Mouse (Mus musculus) spleen, adult 18-20 months (tissue): Measurements from ENCODE around the gene Kcnj8.
A peak's percentile ranks its signal among the peaks of the same experiment; 100 is the strongest.

Experiments
- DNase-seq, 2 experiments: peaks; one replicate each; pipeline ENCODE4 v3.0.0; 2022; ENCODE audit warnings: mixed read lengths in 2 of 2

The Kcnj8 gene

GRCm38 (mm10) chr6:142571055-142571618 lies at the start of gene Kcnj8:
Kcnj8 (minus strand) TSS chr6:142571614.
- DNase-seq, result peak; percentile 25 to 35

DNA sequence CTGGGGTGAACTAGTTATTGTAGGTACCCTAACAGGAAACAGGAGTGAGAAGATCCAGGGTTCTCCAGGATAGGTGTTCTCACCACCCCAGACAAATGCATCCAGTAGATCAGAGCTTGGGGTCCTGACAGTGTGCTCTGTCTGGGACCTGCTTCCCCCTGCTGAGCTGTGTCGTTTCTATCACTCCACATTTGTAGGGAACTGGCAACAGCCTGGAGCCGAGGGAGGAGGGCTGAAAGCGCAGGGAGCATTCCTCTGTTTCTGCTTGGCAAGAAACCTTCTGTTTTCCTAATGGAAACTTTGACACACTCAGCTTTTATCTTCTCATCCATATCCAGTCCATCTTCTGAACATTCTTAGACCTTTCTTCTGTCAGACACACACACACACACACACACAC lies 45.2 kb upstream of the Kcnj8 start:
- no peak for DNase-seq

DNA sequence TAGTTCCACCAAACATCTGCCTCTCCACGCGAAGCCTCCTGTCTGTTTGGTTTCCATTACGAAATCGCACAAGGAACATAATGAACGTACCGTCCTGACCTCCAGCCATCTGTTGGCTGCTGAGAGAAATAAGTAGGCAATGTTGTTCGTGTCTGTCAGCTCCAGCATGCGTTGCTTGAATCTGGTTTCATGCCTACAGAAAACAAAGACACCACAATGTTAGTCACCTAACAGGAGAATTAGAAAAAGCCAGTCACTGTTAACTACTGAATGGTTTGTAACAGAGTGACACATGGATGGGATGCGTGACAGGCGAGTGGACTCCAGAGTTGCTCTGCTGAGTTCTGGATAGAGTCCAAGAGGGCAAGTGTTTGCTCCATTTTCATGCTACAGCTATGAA lies 42.9 kb upstream of the Kcnj8 start:
- DNase-seq, result no peak

- no peak for DNase-seq
Measured at GRCm38 (mm10) chr6:142612366-142612765, 41.0 kb upstream of the Kcnj8 start.

DNA sequence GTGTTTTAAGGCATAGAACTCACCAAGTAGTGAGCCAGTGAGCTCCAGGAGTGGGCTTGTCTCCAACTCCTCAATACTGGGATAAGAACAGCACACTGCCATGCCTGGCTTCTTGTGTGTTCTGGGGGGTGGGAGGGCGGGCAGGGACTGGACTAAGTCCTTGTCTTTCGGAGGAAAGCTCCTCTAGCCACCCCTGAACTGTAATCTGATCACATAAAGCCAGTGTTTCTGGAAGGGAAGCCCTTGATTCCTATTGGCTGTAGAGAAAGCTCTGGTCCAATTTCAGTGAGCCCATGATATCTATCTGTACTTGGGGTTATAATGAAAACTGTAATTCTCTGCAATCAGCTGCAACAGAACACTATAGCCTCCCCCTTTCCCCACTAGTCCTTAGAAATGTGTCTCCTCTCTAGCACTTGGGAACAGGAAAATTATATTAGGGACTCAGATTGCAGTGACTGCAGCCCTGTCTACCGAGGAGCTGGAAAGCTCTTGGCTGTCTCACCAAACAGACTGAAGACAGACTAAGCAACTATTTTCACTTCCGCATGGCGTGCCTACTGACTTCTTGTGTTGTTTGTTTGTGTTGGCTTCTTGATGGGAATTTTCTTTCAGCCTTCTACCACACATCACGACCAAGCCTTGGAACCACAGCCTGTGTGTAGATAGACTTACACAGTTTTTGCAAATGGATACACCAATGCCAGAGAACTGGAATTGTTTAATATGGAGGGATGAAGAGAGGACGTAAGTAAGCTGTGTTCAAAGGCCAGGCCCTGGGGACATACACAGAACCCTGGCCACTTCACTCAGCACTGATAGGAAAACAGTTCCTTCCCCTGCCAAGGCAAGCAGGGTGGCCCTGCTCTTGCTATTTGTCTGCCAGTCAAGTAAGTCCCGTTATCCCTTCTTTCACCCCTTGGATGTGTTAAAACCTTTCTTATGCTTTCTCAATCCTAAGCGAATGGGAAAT lies 38.3 kb upstream of the Kcnj8 start:
- no peak for DNase-seq

- DNase-seq, result no peak
Measured at GRCm38 (mm10) chr6:142607080-142607479, 35.7 kb upstream of the Kcnj8 start.

DNA sequence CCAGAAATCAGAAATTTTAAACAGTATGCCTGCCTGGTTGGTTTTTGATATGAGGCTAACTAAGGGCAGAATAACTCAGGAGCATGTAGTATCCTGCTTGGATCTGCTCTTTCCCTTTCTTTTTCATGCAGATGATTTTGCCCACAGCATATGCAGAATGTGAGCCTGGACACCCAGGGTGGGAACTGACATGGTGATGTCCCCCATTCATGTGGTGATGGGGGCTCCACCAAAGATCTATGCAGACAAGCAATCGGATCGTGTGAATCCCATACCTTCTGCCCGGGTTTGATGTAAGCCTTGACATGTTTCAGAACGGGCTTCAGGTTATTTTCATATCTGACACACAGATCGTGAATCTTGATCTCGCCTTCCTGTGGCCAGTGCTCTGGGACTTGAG lies 31.4 kb upstream of the Kcnj8 start:
- DNase-seq, result no peak

- DNase-seq, result no peak
Measured at GRCm38 (mm10) chr6:142578831-142579230, 7.4 kb upstream of the Kcnj8 start.

DNA sequence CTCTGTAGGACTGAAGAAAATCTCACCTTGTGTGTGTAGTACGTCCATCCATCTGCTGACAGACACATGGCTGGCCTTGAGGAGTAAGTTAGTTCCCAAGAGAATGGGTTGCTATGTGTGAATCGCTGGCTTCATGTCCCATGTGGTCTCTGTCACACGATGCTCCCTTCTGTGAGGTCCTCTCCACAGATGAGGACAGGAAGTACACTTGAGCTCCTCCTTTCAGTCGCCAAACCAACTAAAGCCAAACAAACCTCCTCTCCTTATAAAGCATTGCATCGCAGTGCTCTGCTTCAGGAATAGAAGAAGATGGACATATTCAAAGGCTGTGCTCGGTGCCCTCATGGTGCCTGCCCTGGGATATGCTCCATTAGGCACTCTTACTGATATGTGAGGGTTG lies 6.4 kb upstream of the Kcnj8 start:
- DNase-seq, result no peak

GRCm38 (mm10) chr6:142572876-142573275 lies 1.5 kb upstream of the Kcnj8 start:
- DNase-seq, result no peak

DNA sequence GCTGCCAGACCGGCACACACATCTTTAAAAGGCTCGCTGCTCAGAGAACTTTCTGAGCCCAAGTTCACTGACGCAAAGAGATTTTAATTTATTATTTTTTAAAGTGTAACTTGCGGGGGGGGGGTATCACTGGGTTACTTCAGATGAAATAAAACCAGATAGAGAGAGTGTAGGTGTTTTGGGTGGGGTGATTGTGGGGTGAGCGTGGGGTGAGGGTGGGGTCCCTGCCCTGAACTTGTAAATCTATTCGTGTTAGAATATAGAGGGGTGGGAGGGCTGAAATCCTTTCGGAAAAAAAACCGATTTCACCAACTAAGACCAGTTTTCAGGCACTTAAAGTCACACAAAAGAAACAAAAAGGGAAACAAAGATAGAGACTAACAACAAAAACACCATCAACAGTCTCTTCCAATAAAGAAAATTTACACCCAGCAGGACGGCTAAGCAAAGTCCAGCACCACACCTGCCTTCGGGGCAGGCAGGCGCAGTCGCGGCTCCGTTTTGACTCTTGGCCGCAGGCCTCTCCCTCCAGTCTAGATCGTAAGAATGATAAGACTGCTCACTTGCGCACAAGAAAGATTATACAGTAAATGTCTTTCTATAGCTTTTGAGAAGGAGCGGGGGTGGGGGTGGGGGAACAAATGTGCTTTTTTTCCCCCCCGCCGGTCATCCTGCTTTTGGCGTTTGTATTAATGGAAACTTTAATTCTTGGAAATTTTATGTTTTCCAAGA lies 381 bp upstream of the Kcnj8 start:
- no peak for DNase-seq

GRCm38 (mm10) chr6:142570046-142570770 lies 1.2 kb downstream of the Kcnj8 start:
- DNase-seq, result no peak

- no peak for DNase-seq
Measured at GRCm38 (mm10) chr6:142568713-142569357, 2.6 kb downstream of the Kcnj8 start.

DNA sequence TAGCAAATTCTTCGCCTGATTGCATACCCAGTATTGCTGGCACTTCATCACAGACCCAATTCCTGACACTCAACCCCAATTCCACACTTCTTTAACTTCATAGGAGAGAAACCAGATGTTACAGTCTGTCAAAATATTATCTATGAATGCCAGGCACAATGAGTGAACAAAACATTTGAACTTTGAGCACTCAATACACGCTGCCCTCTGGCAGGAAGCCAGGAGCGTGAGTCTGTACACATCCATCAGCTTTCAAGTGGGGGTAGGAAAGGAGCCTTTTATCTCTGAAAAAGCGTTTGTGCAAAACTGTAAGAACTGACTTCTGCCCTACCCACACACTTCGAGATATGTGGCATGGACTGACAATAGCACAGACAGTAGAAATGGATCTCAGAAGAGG lies 4.0 kb downstream of the Kcnj8 start:
- peak in 1 of 2 experiments; percentile 12 for DNase-seq

GRCm38 (mm10) chr6:142564746-142565145 lies 6.7 kb downstream of the Kcnj8 start:
- no peak for DNase-seq

GRCm38 (mm10) chr6:142561151-142561550 lies 10.3 kb downstream of the Kcnj8 start:
- DNase-seq, result no peak

DNA sequence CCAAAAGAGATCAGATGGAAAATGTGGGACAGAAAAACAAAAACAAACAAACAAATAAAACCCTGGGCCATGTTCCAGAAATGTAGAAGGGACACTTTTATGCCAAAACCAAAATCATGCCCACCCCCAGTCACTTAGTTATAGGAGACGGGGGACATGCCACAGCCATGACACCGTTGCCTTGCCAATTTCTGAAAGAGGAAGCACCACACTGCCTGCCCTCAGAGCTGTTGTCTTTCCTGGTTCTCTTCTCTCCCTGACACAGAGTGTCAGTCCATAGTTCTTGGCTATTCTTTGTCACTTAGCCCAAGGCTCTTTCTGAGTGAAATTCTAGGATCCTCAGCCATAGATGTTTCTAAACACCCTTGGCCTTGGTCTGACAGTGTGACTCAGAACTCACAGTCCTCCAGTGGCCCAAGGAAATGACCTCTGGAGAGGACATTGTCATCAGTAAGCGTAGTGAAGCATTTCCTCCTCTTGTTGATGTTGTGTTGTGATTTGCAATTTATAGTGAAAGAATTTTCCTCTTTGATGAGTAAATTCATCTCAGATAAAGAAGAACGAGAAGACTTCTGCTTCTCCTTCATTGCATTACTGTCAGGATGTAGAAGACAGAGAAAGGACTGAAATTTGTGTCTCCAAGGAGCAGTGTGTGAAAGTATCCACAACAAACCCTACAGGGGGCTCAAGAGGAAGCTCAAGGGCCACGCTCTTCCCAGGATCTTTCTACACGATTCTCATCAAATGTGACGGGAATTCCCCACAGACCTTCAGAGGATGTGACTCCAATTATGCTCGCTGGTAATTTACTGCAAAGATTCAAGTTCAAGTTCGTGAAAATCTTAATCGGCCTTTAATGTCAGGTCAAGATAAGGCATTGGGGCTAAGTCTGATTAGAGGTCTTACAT lies 12.4 kb downstream of the Kcnj8 start:
- DNase-seq, result no peak

GRCm38 (mm10) chr6:142558076-142558475 lies 13.3 kb downstream of the Kcnj8 start:
- no peak for DNase-seq

GRCm38 (mm10) chr6:142555988-142556387 lies 15.4 kb downstream of the Kcnj8 start:
- DNase-seq, result no peak

DNA sequence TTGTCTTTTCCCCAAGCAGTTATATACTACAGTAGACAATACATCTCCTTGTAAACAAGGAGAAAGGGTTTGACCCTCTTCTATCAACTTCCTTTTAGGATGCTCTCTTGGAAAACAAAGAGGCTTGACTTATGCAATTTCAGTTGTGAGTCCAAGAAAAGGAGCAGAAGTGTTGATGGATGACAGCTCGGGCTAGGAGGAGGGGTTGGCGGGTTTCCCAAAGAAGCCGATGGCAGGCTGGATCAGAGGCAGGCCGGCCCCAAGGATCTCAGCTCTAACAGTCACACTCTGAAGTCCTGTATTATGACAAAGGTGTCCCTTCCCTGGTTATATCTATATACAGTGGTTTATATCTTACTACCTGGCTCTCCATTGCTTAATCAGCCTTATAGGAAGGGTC lies 19.9 kb downstream of the Kcnj8 start:
- DNase-seq, result no peak

DNA sequence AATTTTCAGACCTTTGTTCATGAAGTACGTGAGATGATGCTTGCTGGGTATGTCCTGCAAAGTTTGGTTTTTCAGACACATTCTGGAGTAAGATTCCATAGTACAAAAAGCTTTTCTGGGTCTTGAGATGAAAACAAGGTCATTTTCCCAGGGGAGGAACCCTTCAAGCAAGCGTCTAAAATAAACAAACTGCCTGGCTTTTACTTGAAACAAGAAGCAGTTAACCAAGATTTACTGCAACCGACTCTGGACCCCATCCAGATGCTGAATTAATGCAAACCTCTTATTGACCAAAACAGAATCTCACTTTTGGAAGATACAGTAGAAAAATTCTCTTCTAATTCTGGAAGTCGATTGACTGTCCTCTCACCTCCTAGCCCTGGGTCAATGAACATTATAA lies 20.5 kb downstream of the Kcnj8 start:
- DNase-seq, result no peak
